Mouse (Mus musculus): ENCODE measurements around the gene Hoxd8. TPM values are rescaled to one million over a fixed set of nuclear protein-coding genes. Genes with fewer than 3 reads are reported as not detected.

Hoxd8 gene
- total RNA-seq, 2 experiments from 2014 or later: 1.1 to 1.3 TPM

DNA sequence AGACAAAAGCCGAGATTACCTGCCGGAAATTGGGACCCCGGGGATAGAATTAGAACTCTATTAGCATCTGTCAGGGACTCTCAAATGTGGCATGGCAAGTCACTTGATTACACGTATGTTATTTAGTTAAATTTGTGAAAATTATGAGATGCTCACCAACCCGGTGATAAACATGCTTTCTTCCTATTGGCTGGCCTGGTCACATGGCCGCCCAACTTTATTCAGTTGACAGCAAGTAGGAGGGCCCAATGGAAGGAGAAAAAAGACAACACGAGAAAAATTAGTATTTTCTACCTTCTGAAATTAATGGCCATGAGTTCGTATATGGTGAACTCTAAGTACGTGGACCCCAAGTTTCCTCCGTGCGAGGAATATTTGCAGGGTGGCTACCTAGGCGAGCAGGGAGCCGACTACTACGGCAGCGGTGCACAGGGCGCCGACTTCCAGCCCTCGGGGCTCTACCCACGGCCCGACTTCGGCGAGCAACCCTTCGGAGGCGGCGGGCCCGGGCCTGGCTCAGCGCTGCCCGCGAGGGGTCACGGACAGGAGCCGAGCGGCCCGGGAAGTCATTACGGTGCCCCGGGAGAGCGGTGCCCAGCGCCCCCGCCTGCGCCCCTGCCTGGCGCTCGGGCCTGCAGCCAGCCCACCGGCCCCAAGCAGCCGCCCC lies 22.7 kb downstream of the Hoxd8 start:
- DNase-seq: no peak
- intact Hi-C loops (cut with DNase I): no loop called here

- intact Hi-C loops (cut with DNase I): no loop called here
- DNase-seq: no peak
Measured at GRCm38 (mm10) chr2:74727640-74728302, 23.4 kb downstream of the Hoxd8 start.

DNA sequence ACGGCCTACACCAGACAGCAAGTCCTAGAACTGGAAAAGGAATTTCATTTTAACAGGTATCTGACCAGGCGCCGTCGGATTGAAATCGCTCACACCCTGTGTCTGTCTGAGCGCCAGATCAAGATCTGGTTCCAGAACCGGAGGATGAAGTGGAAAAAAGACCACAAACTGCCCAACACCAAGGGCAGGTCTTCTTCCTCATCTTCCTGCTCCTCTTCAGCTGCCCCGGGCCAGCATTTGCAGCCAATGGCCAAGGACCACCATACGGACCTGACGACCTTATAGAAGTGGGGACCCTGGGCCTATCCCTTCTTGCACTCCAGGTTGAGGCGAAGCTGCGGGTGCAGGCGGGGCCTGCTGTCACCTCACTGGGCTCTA lies 23.9 kb downstream of the Hoxd8 start:
- intact Hi-C loops (cut with DNase I): no loop called here
- no peak for DNase-seq

- DNase-seq: no peak
- intact Hi-C loops (cut with DNase I): no loop called here
Measured at GRCm38 (mm10) chr2:74730331-74730730, 25.9 kb downstream of the Hoxd8 start.

GRCm38 (mm10) chr2:74731055-74731454 lies 26.6 kb downstream of the Hoxd8 start:
- no peak for DNase-seq
- intact Hi-C loops (cut with DNase I): no loop called here

DNA sequence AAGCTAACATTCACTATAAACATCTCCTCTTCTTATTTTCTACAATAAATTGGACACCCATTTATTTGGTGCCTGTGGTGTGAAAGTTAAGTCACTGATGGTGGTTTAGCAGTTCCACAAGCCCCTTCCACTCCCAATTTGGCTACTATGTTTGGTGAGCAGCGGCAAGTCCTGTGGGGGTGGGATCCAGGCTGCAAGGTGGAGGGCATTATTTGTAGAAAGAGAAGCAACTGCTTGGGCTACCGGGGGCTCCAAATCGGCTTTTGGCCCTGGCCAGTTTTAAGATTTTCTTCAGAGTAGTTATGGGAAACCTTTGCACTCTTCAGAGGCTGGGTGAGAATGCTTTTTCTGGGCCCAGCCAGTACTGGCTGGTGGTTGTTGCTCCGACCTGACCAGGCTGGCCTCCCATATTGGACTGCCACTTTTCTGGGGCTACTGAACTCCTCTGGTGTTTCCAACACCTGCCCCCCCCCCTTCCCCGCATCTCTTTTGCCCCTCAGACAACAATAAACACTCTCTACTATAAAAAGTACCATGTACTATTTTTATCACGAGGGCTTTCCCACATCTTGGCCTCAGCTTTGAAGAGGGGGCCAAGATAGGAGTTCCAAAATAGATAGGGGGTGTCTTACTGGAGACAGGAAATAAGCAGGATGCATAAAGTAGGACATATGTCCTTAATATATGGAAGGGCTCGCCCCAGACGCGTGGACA lies 27.5 kb downstream of the Hoxd8 start:
- intact Hi-C loops (cut with DNase I): no loop called here
- DNase-seq: no peak

- intact Hi-C loops (cut with DNase I): no loop called here
- no peak for DNase-seq
Measured at GRCm38 (mm10) chr2:74732513-74733316, 28.3 kb downstream of the Hoxd8 start.

DNA sequence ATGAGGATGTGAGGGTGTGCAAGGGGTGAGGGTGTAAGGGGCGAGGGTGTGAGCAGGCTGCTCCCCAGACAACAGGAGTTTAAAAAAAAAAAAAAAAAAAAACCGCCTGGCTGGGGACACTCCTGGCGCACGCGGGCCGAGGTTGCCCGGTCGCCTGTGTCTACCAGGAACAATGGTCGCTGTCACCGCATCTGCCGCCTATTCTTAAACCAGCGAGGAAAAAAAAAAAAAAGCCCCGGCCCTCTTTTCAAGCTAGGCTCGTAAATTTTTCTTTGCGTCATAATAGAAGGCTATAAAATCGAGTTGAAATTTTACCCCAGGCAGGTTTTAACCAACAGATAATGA lies 28.9 kb downstream of the Hoxd8 start:
- DNase-seq: no peak
- intact Hi-C loops (cut with DNase I): no loop called here

GRCm38 (mm10) chr2:74733765-74734164 lies 29.4 kb downstream of the Hoxd8 start:
- no peak for DNase-seq
- intact Hi-C loops (cut with DNase I): no loop called here

DNA sequence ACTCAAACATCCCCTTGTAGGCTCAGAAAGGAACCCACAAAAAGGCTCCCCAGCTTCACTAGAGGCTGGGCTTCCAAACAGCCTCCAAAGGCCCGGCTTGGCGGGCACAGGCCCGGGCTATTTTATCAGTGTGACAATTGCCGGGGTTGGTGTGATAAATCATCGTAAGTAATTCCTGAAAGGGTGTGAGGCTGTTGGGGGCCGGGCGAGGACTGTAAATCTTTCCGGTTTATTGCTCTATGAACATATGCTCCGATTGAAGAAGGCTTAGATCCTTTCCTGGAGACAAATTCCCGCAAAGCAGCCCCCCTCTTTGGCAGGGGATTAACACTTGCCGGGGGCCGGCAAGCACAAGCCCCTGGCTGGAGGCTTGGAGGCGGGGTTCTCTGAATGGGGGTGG lies 30.0 kb downstream of the Hoxd8 start:
- intact Hi-C loops (cut with DNase I): no loop called here
- no peak for DNase-seq

DNA sequence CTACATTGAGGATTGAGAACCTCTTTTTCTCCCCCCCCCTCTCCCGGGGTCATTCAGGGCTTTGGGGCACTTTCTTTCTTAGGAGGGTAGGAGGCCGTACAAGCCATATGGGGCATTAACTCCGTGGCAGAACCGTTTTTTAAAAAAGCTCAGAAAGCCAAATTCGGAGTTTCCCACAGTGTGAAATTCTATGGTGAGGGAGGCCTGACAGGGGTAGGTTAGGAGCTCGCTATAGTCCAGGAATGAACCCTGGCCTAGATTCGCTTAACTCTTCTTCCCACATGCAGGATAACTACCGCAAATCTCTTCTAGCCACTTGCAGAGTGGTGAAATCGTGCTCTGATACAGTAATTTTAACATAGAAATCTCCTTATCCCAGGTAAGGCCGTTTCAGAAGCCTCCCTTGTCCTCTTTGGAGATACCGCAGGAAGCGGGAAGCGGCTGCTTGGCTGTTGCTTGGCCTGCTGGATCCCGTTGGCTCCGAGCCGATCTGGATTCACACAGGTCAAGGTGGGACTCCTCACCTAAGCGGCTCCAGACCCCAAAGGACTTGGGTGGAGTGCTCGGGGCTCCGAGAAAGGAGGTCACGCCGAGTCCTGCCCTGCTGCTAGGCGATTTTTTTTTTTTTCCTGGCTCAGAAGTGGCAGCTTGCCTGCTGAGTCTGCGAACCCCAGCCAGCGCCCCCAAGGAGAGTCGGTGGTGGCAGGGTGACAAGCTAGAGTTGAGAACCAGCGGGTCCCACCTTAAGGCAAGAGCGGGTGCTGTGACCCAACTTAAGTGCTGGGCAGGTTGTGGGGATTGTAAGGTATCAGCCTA lies 30.8 kb downstream of the Hoxd8 start:
- intact Hi-C loops (cut with DNase I): loop anchor here (5.0 kb wide), 1 partner anchor 83 kb away; no protein-coding TSS in a partner anchor
- DNase-seq: no peak

- intact Hi-C loops (cut with DNase I): loop anchor here (5.0 kb wide), 1 partner anchor 84 kb away; no protein-coding TSS in a partner anchor
- DNase-seq: no peak
Measured at GRCm38 (mm10) chr2:74735851-74736687, 31.7 kb downstream of the Hoxd8 start.

- intact Hi-C loops (cut with DNase I): loop anchor here (5.0 kb wide), 1 partner anchor 85 kb away; no protein-coding TSS in a partner anchor
- DNase-seq: no peak
Measured at GRCm38 (mm10) chr2:74736688-74737577, 32.5 kb downstream of the Hoxd8 start.

- intact Hi-C loops (cut with DNase I): loop anchor here (5.0 kb wide), 1 partner anchor 85 kb away; no protein-coding TSS in a partner anchor
- no peak for DNase-seq
Measured at GRCm38 (mm10) chr2:74737578-74738070, 33.2 kb downstream of the Hoxd8 start.

- DNase-seq: no peak
Measured at GRCm38 (mm10) chr2:74738623-74739475, 34.4 kb downstream of the Hoxd8 start.

GRCm38 (mm10) chr2:74739476-74739800 lies 35.0 kb downstream of the Hoxd8 start:
- intact Hi-C loops (cut with DNase I): loop anchor here (5.0 kb wide), 1 partner anchor 87 kb away; no protein-coding TSS in a partner anchor
- no peak for DNase-seq

More at GRCm38 (mm10) chr2:74738623-74739475, 34.4 kb downstream of the Hoxd8 start:
- intact Hi-C loops (cut with DNase I): loop anchor here (5.0 kb wide), 1 partner anchor 87 kb away; no protein-coding TSS in a partner anchor

- intact Hi-C loops (cut with DNase I): loop anchor here (5.0 kb wide), 1 partner anchor 88 kb away; no protein-coding TSS in a partner anchor
- DNase-seq: no peak
Measured at GRCm38 (mm10) chr2:74739869-74740268, 35.5 kb downstream of the Hoxd8 start.
